Mouse (Mus musculus): ENCODE measurements around the gene Tm9sf4.

DNA sequence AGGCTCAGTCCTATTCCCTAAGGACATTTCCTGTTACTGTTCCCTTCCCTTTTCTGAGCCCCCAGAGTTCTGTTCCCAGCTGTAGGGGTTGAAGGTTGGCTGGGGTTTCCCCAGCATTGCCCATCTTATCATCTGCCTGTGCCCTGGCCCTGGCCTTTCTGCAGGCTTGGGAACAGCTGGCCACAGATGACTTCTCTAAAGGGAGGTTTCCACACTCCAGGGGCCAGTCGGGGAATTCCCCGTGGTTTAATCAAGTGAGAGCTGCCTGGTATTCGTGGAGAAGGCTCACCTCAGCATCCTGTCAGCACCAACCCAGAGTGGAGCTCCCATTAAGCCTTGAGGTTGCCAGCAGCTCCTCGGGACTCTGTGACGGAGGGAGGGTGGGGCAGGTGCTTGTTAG, 37.4 kb downstream of the Tm9sf4 start:
- TF ChIP-seq POLR2A (IDR thresholded peaks at IDR 0.05; ENCODE audit: control insufficient read depth, low read depth, low read length) (no peak), CTCF (IDR thresholded peaks at IDR 0.05; ENCODE audit: control insufficient read depth, insufficient read depth, insufficient replicate concordance, low read depth, low read length) (no peak)
